Mouse (Mus musculus) MEL (cell line): ENCODE data around the gene Irf1.

ENCODE experiments used
- CTCF ChIP-seq, 3 experiments: IDR thresholded peaks in 2 of 3; conservative IDR thresholded peaks in 1 of 3; 2 replicates each; pipeline ENCODE4 v1.5.1; 2011 to 2012; ENCODE audit warnings: low read length in 3 of 3, low read depth in 2 of 3, mild to moderate bottlenecking in 2 of 3, improper control_type of control experiment in 1 of 3, inconsistent platforms in 1 of 3, mixed read lengths in 1 of 3, moderate library complexity in 1 of 3; ENCODE audit not compliant: control insufficient read depth in 1 of 3, insufficient read depth in 1 of 3, poor library complexity in 1 of 3, severe bottlenecking in 1 of 3
- ETS1 ChIP-seq: IDR thresholded peaks from 2 replicates; pipeline ENCODE4 v1.6.1; 2012; ENCODE audit warnings: low read depth, mild to moderate bottlenecking, inconsistent platforms, low read length, improper control_type of control experiment, moderate library complexity
- GATA1 ChIP-seq: IDR thresholded peaks from 2 replicates; pipeline ENCODE4 v1.6.1; 2011; ENCODE audit warnings: low read depth, low read length, improper control_type of control experiment
- MAZ ChIP-seq: IDR thresholded peaks from 2 replicates; pipeline ENCODE4 v1.6.1; 2012; ENCODE audit warnings: low read depth, mild to moderate bottlenecking, inconsistent platforms, low read length, improper control_type of control experiment
- POLR2A ChIP-seq, 2 experiments: IDR thresholded peaks; 2 replicates each; pipeline ENCODE4 v1.6.1; 2011 to 2012; ENCODE audit warnings: low read length in 2 of 2, mild to moderate bottlenecking in 2 of 2, control low read depth in 1 of 2, improper control_type of control experiment in 1 of 2, low read depth in 1 of 2, moderate library complexity in 1 of 2; ENCODE audit not compliant: control insufficient read depth in 1 of 2, insufficient read depth in 1 of 2, poor library complexity in 1 of 2
- RCOR1 ChIP-seq: IDR thresholded peaks from 2 replicates; pipeline ENCODE4 v1.6.1; 2012; ENCODE audit warnings: low read depth, mild to moderate bottlenecking, inconsistent platforms, low read length, improper control_type of control experiment
- UBTF ChIP-seq: IDR thresholded peaks from 2 replicates; pipeline ENCODE4 v1.6.1; 2012; ENCODE audit warnings: low read depth, mild to moderate bottlenecking, inconsistent platforms, low read length, improper control_type of control experiment, moderate library complexity, borderline replicate concordance; ENCODE audit not compliant: insufficient read depth
- USF1 ChIP-seq: IDR thresholded peaks from 2 replicates; pipeline ENCODE4 v1.6.1; 2014; ENCODE audit warnings: low read depth, mild to moderate bottlenecking, inconsistent platforms, low read length, improper control_type of control experiment, moderate library complexity
- ZMIZ1 ChIP-seq: IDR thresholded peaks from 2 replicates; pipeline ENCODE4 v1.6.1; 2012; ENCODE audit warnings: low read depth, mild to moderate bottlenecking, inconsistent platforms, low read length, improper control_type of control experiment, moderate library complexity

GRCm38 (mm10) chr11:53804569-53805344 is 34.9 kb downstream of the Irf1 start:
- TF ChIP-seq GATA1 (no peak), MAZ (no peak), USF1 (no peak), UBTF (no peak), RCOR1 (no peak), ETS1 (no peak), CTCF (IDR thresholded peaks at IDR 0.05 in 2 of 3, conservative IDR thresholded peaks at IDR 0.05 in 1 of 3; ENCODE audit: control insufficient read depth in 1 of 3, insufficient read depth in 1 of 3, low read depth in 2 of 3, low read length in 3 of 3, poor library complexity in 1 of 3, severe bottlenecking in 1 of 3) (no peak), POLR2A (IDR thresholded peaks at IDR 0.05; ENCODE audit: control insufficient read depth in 1 of 2, insufficient read depth in 1 of 2, low read depth in 1 of 2, low read length in 2 of 2, poor library complexity in 1 of 2) (no peak), ZMIZ1 (no peak)
